Mouse (Mus musculus) left cerebral cortex, adult 9 months (tissue): ENCODE measurements around the gene Ifitm6.
"Not testable (repeated sequence)": the region's sequence is repeated elsewhere in the genome, so short reads cannot be mapped to it uniquely, and the experiment has no call there.

ENCODE experiments used
- DNase-seq, 2 experiments: peaks; one replicate each; pipeline ENCODE4 v3.0.0; 2022; ENCODE audit warnings: low spot score in 2 of 2

Gene Ifitm6

DNA sequence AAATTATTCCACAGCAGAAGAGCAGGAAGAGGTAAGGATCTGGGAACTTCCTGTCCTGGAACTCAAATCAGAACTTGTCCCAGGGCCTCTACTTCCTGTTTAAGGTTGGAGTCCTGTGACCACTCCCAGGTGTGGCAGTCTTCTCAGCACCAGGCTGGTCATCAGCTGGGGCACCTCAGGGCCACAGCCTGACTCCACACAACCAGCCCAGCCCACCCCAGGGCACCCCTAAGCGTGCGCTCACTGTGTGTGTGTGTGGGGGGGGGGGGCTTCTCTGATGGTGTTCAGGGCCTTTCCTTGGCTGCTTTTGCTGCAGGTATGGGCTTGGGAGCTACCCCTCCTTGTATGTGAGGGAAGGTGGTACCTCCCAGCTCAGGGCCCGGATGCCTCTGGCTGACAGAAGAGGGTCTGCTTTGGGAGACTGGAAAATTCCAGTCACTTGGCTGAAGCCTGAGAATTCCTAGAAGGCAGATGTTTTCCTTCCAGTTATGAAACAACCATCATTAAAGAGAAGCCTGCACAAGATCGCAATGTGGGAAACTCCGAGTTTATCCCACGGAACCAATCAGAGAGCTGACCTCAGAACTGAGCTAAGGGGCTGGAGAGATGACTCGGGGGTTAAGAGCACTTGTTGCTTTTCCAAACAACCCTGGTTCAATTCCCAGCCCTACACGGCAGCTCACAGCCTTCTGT is 46.1 kb downstream of the Ifitm6 start:
- DNase-seq: no peak

DNA sequence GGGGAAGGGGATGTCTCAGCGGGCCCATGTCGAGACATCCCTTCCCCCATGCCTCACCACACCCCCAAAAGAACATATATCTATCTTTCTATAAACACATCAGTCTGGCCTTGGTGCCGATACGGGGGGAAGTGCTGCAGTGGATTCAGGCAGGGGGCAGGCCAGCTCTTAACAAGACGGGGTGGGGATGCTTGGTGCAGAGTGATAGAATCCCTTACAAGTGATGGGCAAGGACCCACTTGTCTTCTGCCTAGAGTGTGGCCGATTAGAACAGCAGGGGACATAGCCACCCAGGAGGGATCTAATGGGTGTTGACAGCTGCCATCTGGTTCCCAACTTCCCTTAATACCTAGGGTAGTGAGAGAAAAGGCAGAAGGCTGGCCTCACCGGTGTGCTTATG is 46.8 kb downstream of the Ifitm6 start:
- DNase-seq: no peak

DNA sequence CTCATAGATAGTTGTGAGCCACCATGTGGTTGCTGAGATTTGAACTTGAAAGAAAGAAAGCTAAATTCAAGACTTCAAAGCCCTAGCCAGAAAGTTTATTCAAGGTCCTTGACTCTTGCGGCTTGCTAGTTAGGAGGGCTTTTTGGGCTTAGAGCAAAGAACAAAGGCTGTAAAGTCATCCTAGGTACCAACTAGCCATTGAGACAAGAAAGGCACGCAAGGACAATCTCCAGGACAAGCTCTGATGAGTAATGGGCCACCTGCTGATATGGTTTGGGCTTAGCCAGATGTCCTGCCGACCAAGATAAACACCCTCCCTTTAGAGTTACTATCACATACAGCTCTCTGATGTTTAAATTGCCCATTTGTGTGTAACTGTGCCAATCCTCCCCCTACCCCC is 49.0 kb downstream of the Ifitm6 start:
- not testable (repeated sequence) for DNase-seq

DNA sequence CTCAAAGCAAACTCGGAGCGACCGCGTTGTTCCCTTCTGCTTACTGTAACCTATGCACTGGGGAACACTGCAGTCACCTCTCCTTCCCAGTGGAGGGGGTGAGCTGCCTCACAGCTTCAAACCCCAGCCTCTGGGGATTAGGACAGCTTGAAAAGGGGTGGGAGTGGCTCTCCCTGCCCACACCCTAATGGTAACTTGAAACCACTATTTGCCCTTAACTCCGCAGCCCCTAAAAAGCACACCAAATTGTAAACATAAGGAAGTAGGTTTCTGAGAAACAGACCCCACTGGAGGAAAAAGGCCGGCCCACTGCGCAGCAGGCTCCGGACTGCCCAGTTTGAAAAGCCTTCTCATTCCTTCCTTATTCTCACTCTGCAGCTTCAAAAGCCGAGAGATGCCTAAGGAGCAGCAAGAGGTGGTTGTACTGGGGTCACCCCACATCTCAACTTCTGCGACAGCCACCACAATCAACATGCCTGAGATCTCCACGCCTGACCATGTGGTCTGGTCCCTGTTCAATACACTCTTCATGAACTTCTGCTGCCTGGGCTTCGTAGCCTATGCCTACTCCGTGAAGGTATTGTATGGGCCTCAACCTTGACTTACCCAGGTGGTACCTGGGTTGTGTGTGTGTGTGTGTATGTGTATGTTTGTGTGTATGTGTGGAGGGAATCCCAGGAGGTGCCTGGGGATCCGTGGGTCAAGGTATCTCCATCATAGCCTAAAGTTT is 49.7 kb downstream of the Ifitm6 start:
- DNase-seq: no peak

DNA sequence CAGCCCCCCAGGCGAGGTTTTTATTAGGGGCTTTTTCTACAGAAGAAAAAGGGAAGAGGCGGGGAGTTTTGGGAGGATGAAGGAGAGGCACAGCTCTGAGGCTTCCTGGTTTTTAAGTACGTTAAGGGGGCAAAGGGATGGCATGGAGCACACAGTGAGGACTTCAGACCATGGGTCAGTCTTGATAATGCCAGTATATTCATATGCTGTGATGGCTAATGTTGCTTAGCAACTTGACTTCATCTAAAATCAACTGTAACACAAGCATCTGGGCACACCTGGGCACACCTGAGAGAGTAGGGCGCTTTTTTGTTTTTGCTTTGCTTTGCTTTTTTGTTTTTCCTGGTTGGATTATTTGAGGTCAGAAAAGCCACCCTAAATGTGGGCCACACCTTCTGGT is 50.8 kb downstream of the Ifitm6 start, which contains the start of gene Ifitm1:
Gene Ifitm1, plus strand, starts transcription at position 301 of the 400 bp plus-strand sequence.
- no peak for DNase-seq
